Mouse (Mus musculus): ENCODE data around the gene Pax2. TPM values are rescaled to one million over a fixed set of nuclear protein-coding genes. Genes with fewer than 3 reads are reported as not detected.

Pax2 gene
- total and polyA plus RNA-seq, 3 experiments = not detected

- TF ChIP-seq MAFK (IDR thresholded peaks at IDR 0.05; ENCODE audit: insufficient replicate concordance, low read length) (no peak), NELFE (IDR thresholded peaks at IDR 0.05; ENCODE audit: low read depth, low read length) (no peak), ZMIZ1 (IDR thresholded peaks at IDR 0.05; ENCODE audit: low read depth, low read length) (no peak), RCOR1 (conservative IDR thresholded peaks at IDR 0.05; ENCODE audit: low read depth, low read length) (no peak), TCF12 (IDR thresholded peaks at IDR 0.05; ENCODE audit: low read depth, low read length) (no peak), MAZ (IDR thresholded peaks at IDR 0.05; ENCODE audit: low read depth, low read length) (no peak), HCFC1 (IDR thresholded peaks at IDR 0.05; ENCODE audit: low read depth, low read length) (no peak), SMC3 (IDR thresholded peaks at IDR 0.05; ENCODE audit: low read depth, low read length) (no peak), POLR2AphosphoS2 (IDR thresholded peaks at IDR 0.05; ENCODE audit: low read depth, low read length) (no peak)
- H3K27me3 ChIP-seq (replicated peaks) = peaks cover 6% of the 10 kb centered on the region
- DNase-seq (ENCODE audit: extremely low read depth) = peak; percentile 32
- peak overlapping the region; percentile 4; the same call in 1 of the 2 replicates for H3K4me2 ChIP-seq (ENCODE audit: insufficient read depth, low read depth, poor library complexity, severe bottlenecking)
- H3K9ac ChIP-seq (ENCODE audit: insufficient read depth, low read depth) = no peak overlapping the region
- no peak overlapping the region for H3K4me3 ChIP-seq (replicated peaks in 1 of 3; ENCODE audit: low read depth in 2 of 3, low read length in 2 of 3, poor library complexity in 1 of 3)
- H3K4me1 ChIP-seq (ENCODE audit: control insufficient read depth in 1 of 2, insufficient read depth in 2 of 2) = peaks cover 5 to 28% of the 10 kb centered on the region in 2 experiments
- in situ Hi-C loops (cut with MboI; ENCODE audit: low pct_ligation_motif_present, low pct_unique_long_range_greater_than_20kb, low sequenced_read_pairs) (loop anchor here (25.0 kb wide), 1 partner anchor 117 kb away; no protein-coding TSS in a partner anchor), dilution Hi-C loops (cut with MboI; ENCODE audit: extremely low pct_ligation_motif_present, extremely low pct_unique_long_range_greater_than_20kb, low sequenced_read_pairs) (no loop called here)
- H3K27ac ChIP-seq (ENCODE audit: insufficient read depth, low read depth) = no peak overlapping the region
- no peaks in the 10 kb centered on the region for H3K79me2 ChIP-seq (replicated peaks; ENCODE audit: control insufficient read depth, extremely low read depth, insufficient read depth, poor library complexity, severe bottlenecking)
- H3K9me3 ChIP-seq (replicated peaks; ENCODE audit: low read length) = no peaks in the 10 kb centered on the region
- no peaks in the 10 kb centered on the region for H3K36me3 ChIP-seq (replicated peaks in 1 of 2; ENCODE audit: control insufficient read depth in 1 of 2, insufficient read depth in 1 of 2, low read length in 1 of 2)
Observed at GRCm38 (mm10) chr19:44770268-44771050, 14.6 kb downstream of the Pax2 start.

GRCm38 (mm10) chr19:44771499-44771898 lies 15.7 kb downstream of the Pax2 start:
- TF ChIP-seq NRF1 (IDR thresholded peaks at IDR 0.05; ENCODE audit: low read depth, low read length) = no peak
- no peak for TF ChIP-seq TBP (conservative IDR thresholded peaks at IDR 0.05; ENCODE audit: low read depth, low read length)
- no peak for TF ChIP-seq NELFE (IDR thresholded peaks at IDR 0.05; ENCODE audit: low read depth, low read length)
- no peak for TF ChIP-seq KAT2A (IDR thresholded peaks at IDR 0.05; ENCODE audit: insufficient replicate concordance, low read length)
- TF ChIP-seq ELF1 (IDR thresholded peaks at IDR 0.05; ENCODE audit: low read depth, low read length) = no peak
- TF ChIP-seq ZMIZ1 (IDR thresholded peaks at IDR 0.05; ENCODE audit: low read depth, low read length) = no peak
- TF ChIP-seq MXI1 (IDR thresholded peaks at IDR 0.05; ENCODE audit: low read depth, low read length) = no peak
- no peak for TF ChIP-seq POLR2A (IDR thresholded peaks at IDR 0.05; ENCODE audit: low read depth, low read length)
- no peak for TF ChIP-seq MEF2A (IDR thresholded peaks at IDR 0.05; ENCODE audit: borderline replicate concordance, low read depth, low read length)
- no peak for TF ChIP-seq JUND (conservative IDR thresholded peaks at IDR 0.05; ENCODE audit: low read depth, low read length)
- TF ChIP-seq ETS1 (conservative IDR thresholded peaks at IDR 0.05; ENCODE audit: low read depth, low read length) = no peak
- no peak for TF ChIP-seq EP300 (IDR thresholded peaks at IDR 0.05; ENCODE audit: low read length)
- TF ChIP-seq HCFC1 (IDR thresholded peaks at IDR 0.05; ENCODE audit: low read depth, low read length) = no peak
- TF ChIP-seq PAX5 (IDR thresholded peaks at IDR 0.05; ENCODE audit: low read length) = no peak
- TF ChIP-seq BHLHE40 (IDR thresholded peaks at IDR 0.05; ENCODE audit: low read depth, low read length) = no peak
- TF ChIP-seq TCF12 (IDR thresholded peaks at IDR 0.05; ENCODE audit: low read depth, low read length) = no peak
- TF ChIP-seq MAX (IDR thresholded peaks at IDR 0.05; ENCODE audit: low read length) = no peak
- dilution Hi-C loops (cut with MboI; ENCODE audit: extremely low pct_ligation_motif_present, extremely low pct_unique_long_range_greater_than_20kb, low sequenced_read_pairs) = no loop called here
- no peak for DNase-seq (ENCODE audit: extremely low read depth)

More at GRCm38 (mm10) chr19:44771499-44771898, 15.7 kb downstream of the Pax2 start:
- Histone ChIP-seq H3K9ac (ENCODE audit: insufficient read depth, low read depth) (no peak overlapping the region), H3K9me3 (replicated peaks; ENCODE audit: low read length) (no peaks in the 10 kb centered on the region), H3K79me2 (replicated peaks; ENCODE audit: control insufficient read depth, extremely low read depth, insufficient read depth, poor library complexity, severe bottlenecking) (no peaks in the 10 kb centered on the region), H3K4me1 (ENCODE audit: control insufficient read depth in 1 of 2, insufficient read depth in 2 of 2) (peaks cover 5 to 38% of the 10 kb centered on the region in 2 experiments), H3K4me2 (ENCODE audit: insufficient read depth, low read depth, poor library complexity, severe bottlenecking) (no peak overlapping the region), H3K27ac (ENCODE audit: insufficient read depth, low read depth) (no peak overlapping the region), H3K36me3 (replicated peaks in 1 of 2; ENCODE audit: control insufficient read depth in 1 of 2, insufficient read depth in 1 of 2, low read length in 1 of 2) (no peaks in the 10 kb centered on the region), H3K27me3 (replicated peaks) (peaks cover 4% of the 10 kb centered on the region), H3K4me3 (replicated peaks in 1 of 3; ENCODE audit: low read depth in 2 of 3, low read length in 2 of 3, poor library complexity in 1 of 3) (no peak overlapping the region)
- in situ Hi-C loops (cut with MboI; ENCODE audit: low pct_ligation_motif_present, low pct_unique_long_range_greater_than_20kb, low sequenced_read_pairs) = loop anchor here (25.0 kb wide), 1 partner anchor 116 kb away; no protein-coding TSS in a partner anchor

All from CH12.LX (cell line).